Mouse (Mus musculus): ENCODE results near the gene Unc45a.

DNA sequence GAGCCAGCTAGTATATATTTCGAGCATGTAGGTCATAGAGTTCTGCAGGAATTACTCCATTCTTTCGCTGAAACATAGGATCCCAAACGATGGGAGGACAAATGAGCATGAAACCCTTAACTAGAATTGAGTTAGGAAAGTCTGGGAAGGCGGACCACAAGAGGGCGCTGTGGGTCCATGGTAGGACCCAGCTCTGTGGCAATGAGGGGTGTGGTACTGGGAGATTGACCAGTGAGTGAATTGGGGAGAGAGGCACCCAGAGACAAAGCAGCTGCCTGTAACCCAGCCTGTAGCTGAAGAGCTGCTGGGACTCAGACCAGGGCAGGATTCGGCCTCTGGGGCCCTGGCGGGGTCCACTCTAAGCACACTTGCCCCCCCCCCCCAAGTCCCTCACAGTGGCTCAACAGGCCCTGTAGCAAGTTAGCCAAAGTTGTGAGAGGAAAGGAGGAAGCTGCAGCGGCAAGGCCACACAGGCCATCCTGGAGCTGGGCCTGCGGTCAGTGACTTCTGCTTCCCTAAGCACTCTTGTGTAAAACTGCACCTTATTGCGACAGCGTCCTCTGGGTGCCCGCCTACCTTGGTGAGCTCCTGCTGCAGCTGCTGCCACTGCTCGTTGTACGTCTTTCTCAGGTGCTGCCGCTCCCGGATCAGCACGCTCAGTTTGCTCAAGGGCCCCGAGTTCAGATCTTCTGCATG lies 45.6 kb upstream of the Unc45a start:
- TF ChIP-seq CTCF (conservative IDR thresholded peaks at IDR 0.05 in 1 of 2, IDR thresholded peaks at IDR 0.05 in 1 of 2; ENCODE audit: low read depth in 2 of 2, low read length in 2 of 2) (peak; percentile 83 to 97), POLR2A (IDR thresholded peaks at IDR 0.05; ENCODE audit: low read depth, low read length) (no peak)
